Mouse (Mus musculus) Patski (cell line): ENCODE measurements around the gene Atp6v0a1. TPM values are rescaled to one million over a fixed set of nuclear protein-coding genes. Genes with fewer than 3 reads are reported as not detected.

Source experiments
- ATAC-seq: fragments of 100-300 bp; one replicate; pipeline ENCODE4 v1.8.0; 2021
- CTCF ChIA-PET: fragments of 350-600 bp; sonication (Branson Sonifier 250); formaldehyde crosslinking; loops from one replicate; lab custom pipeline; 2022; ENCODE audit warnings: inconsistent platforms; lab: Charles Lee
- POLR2A ChIA-PET: fragments of 350-600 bp; sonication (Branson Sonifier 250); formaldehyde crosslinking; loops from one replicate; lab custom pipeline; 2022; ENCODE audit warnings: antibody characterized with exemption, inconsistent platforms; lab: Charles Lee
- DNase-seq: peaks from one replicate; pipeline ENCODE4 v3.0.0-alpha.2; 2011; ENCODE audit warnings: low read depth, low spot score
- H3K27me3 ChIP-seq: fragments of 371-371 bp; one replicate; pipeline ENCODE4 v1.5.1; 2021
- CTCF ChIP-seq: fragments of 100-300 bp; IDR thresholded peaks from one replicate; pipeline ENCODE4 v1.5.1; 2021
- in situ Hi-C: fragments of 300-500 bp; cut with MboI; formaldehyde crosslinking; loops from 3 replicates; pipeline ENCODE4 v1.11.1; 2018; ENCODE audit warnings: low pct_unique_long_range_greater_than_20kb, mixed read lengths
- polyA plus RNA-seq: library from polyadenylated mRNA; unstranded; gene quantifications from one replicate; pipeline ENCODE4 v1.2.3, GENCODE M21; 2021

The Atp6v0a1 gene
- polyA plus RNA-seq, 1 experiment from 2014 or later: 141 TPM

DNA sequence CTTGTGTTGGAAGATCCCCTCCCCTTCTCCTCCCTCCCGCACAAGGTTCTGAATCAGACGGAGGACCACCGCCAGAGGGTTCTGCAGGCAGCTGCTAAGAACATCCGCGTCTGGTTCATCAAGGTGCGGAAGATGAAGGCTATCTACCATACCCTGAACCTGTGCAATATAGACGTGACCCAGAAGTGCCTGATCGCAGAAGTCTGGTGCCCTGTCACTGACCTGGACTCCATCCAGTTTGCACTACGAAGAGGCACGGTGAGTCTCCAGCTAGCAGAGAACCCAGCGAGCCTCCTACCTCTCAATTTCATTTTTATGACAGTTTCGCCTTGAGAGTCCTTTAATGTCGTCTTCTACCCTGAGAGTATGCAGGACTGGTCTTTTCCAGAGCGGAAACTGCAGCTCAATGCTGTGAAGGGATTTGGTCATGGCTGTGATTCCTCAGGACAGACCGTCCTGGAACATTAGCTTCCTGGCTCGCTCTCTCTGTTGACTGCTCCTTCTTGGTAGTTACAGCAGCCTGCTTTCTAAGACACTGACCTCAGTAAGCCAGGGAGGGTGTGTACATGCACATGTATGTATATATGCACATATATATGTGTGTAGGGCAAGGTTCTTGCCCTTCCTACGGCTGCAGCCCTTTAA lies 24.7 kb downstream of the Atp6v0a1 start:
- ATAC-seq (no peak), DNase-seq (no peak)
- ChIA-PET CTCF (interaction anchor here (1.1 kb wide), 2 partner anchors 10 to 51 kb away, joined by 3 read pairs; no protein-coding TSS in a partner anchor), POLR2A (interaction anchor here (1.0 to 1.7 kb wide), 3 partner anchors 23 to 26 kb away, joined by 3 to 5 read pairs (median 3); no protein-coding TSS in a partner anchor)
- in situ Hi-C loops: no loop called here
- no peak for TF ChIP-seq CTCF
- no peaks in the 10 kb centered on the region for H3K27me3 ChIP-seq

DNA sequence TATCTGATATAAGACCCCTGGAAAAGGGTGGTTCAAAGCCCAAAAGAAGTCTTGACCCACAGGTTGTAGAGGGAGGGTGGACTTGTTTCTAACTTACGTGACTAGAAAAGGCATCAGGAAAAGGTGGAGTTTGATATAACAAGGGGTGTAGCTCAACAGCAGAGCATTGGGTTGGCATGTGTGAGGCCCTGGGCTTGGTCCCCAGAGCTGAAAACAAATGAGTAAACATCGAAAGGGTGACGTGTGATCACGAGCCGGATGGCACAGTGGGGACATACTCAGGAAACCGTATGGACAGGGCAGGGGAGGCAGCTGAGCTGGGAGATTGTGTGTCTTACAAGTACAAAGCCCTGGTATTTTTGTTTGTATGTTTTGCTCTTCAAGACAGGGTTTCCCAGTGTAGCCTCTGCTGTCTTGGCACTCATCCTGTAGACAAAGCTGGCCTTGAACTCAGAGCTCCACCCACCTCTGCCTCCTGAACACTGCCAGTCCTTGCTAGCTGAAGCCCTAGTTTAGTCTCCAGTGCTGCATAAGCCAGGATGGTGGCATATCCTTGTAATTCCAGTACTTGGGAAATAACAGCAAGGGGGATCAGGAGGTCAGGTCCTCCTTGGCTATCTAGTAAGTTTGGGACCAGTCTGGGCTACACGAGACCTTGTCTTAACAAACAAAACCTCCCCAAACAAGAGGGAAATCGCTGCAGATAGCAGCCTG lies 25.5 kb downstream of the Atp6v0a1 start:
- no peak for ATAC-seq
- no peak for DNase-seq
- in situ Hi-C loops: no loop called here
- no peak for TF ChIP-seq CTCF
- ChIA-PET CTCF (interaction anchor here (0.8 to 1.1 kb wide), 3 partner anchors 9 to 51 kb away, joined by 3 read pairs; no protein-coding TSS in a partner anchor), POLR2A (interaction anchor here (0.5 to 1.7 kb wide), 4 partner anchors 23 to 26 kb away, joined by 3 to 5 read pairs (median 4); no protein-coding TSS in a partner anchor)
- no peaks in the 10 kb centered on the region for H3K27me3 ChIP-seq

DNA sequence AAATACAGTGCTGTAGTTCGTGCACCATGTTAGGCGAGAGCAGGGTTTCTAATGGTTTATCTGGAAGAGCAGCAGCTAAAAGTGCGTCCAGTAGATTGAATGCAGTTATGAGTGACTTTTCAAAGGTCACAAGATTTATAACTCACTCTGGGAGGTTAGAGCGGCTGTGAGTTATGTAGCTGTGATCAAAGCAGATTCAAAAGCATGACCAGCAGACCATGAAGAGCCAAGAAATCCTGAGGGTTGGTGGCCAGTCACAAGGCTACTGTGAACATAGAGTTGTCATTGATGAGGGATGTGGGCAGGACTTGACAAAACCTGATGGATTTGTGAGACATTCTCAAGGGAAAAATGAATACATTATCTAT lies 26.1 kb downstream of the Atp6v0a1 start:
- no peak for ATAC-seq
- in situ Hi-C loops: no loop called here
- no peak for TF ChIP-seq CTCF
- no peak for DNase-seq
- no peaks in the 10 kb centered on the region for H3K27me3 ChIP-seq
- CTCF ChIA-PET: interaction anchor here (0.8 to 1.1 kb wide), 4 partner anchors 9 to 52 kb away, joined by 3 to 4 read pairs (median 3); no protein-coding TSS in a partner anchor
- POLR2A ChIA-PET: interaction anchor here (0.5 to 1.7 kb wide), 2 partner anchors 25 to 27 kb away, joined by 3 to 4 read pairs; no protein-coding TSS in a partner anchor

DNA sequence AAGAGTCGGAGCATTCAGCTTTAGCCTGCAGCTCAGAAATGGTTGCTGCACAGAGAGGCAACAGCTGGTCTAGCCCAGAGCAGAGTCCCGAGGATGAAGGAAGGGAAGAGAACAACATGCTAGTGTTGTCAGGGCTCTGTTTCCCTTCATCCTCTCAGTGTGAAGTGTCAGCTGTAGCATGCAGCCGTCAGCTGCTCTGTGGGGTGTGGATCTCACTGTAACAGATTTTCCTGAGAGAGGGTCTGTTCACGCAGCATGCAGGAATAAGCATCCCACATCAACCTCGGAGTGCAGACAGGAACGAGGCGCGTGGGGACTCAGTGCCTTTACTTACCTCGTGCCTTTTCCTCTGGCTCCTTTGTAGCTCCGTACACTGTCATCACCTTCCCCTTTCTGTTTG lies 28.5 kb downstream of the Atp6v0a1 start:
- no peaks in the 10 kb centered on the region for H3K27me3 ChIP-seq
- ATAC-seq (no peak), DNase-seq (no peak)
- TF ChIP-seq CTCF: no peak
- POLR2A ChIA-PET: interaction anchor here (1.1 kb wide), 1 partner anchor 22 kb away, joined by 3 read pairs; no protein-coding TSS in a partner anchor
- CTCF ChIA-PET: interaction anchor here (0.8 to 1.8 kb wide), 4 partner anchors 15 to 22 kb away, joined by 3 to 8 read pairs (median 4); no protein-coding TSS in a partner anchor
- in situ Hi-C loops: no loop called here

GRCm38 (mm10) chr11:101045826-101046225 lies 36.6 kb downstream of the Atp6v0a1 start:
- TF ChIP-seq CTCF: no peak
- in situ Hi-C loops: no loop called here
- ChIA-PET POLR2A (no interaction called here), CTCF (interaction anchor here (0.9 kb wide), 1 partner anchor 16 kb away, joined by 3 read pairs; no protein-coding TSS in a partner anchor)
- no peak for DNase-seq
- ATAC-seq: no peak
- H3K27me3 ChIP-seq: no peaks in the 10 kb centered on the region

DNA sequence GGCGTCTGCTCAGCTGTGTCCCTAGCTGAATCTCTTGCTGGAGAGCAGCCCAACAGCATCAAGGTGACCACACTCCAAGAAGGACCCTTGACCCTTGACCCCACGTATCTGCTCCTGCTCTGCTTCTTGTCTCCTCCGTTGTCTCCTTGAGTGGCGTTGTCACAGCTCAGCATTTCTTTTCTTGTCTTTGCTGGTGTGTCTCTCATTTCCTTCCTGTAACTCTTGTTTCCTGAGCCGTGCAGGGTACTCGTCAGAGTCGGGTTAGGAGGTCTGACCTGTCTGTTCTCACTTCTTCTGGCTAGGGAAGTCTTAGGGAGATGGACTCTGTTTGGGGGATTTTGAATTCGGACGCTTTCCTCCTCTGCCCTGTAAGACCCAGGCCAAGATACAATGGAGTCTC lies 37.2 kb downstream of the Atp6v0a1 start:
- in situ Hi-C loops: no loop called here
- CTCF ChIA-PET: interaction anchor here (0.9 kb wide), 1 partner anchor 17 kb away, joined by 3 read pairs; no protein-coding TSS in a partner anchor
- no peak for TF ChIP-seq CTCF
- H3K27me3 ChIP-seq: no peaks in the 10 kb centered on the region
- DNase-seq: no peak
- no peak for ATAC-seq
- POLR2A ChIA-PET: no interaction called here

DNA sequence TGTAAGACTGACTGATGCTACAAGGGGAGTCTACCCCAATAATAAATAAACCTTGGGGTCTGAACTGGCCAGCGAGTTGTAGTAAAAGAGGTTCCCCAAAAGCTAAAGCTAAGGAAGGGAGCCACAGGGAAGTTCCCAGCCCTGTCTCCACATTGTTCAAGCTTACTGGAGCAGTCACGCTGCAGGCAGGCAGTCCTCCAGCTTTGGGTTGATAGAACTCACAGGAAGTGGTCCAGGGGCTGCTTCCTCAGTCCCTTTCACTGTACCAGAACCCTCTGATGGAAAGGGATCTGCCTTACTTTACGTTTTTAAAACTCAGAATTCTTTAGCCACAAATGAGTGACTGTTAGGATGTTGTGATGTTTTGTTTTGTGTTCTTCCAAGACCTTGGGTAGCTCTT lies 38.2 kb downstream of the Atp6v0a1 start:
- DNase-seq: no peak
- CTCF ChIA-PET: interaction anchor here (1.0 kb wide), 2 partner anchors 49 to 101 kb away, joined by 3 to 4 read pairs; no protein-coding TSS in a partner anchor

GRCm38 (mm10) chr11:101050359-101050758 lies 41.1 kb downstream of the Atp6v0a1 start:
- ChIA-PET POLR2A (interaction anchor here (1.0 kb wide), 1 partner anchor 39 kb away, joined by 3 read pairs; no protein-coding TSS in a partner anchor), CTCF (interaction anchor here (1.3 kb wide), 1 partner anchor 10 kb away, joined by 3 read pairs; no protein-coding TSS in a partner anchor)
- in situ Hi-C loops: no loop called here
- no peak for TF ChIP-seq CTCF
- DNase-seq (no peak), ATAC-seq (no peak)
- H3K27me3 ChIP-seq: no peaks in the 10 kb centered on the region

More for the DNA sequence above, 38.2 kb downstream of the Atp6v0a1 start:
- TF ChIP-seq CTCF: no peak
- H3K27me3 ChIP-seq: no peaks in the 10 kb centered on the region
- no peak for ATAC-seq
- in situ Hi-C loops: no loop called here
- POLR2A ChIA-PET: interaction anchor here (0.8 to 1.2 kb wide), 2 partner anchors 22 to 31 kb away, joined by 4 read pairs; partner anchors contain the start of gene Naglu

- in situ Hi-C loops: no loop called here
- TF ChIP-seq CTCF: no peak
- DNase-seq: no peak
- ChIA-PET POLR2A (interaction anchor here (1.0 kb wide), 2 partner anchors 13 to 40 kb away, joined by 3 read pairs; no protein-coding TSS in a partner anchor), CTCF (interaction anchor here (0.9 to 1.3 kb wide), 4 partner anchors 8 to 19 kb away, joined by 3 to 5 read pairs (median 3); no protein-coding TSS in a partner anchor)
- no peak for ATAC-seq
- no peaks in the 10 kb centered on the region for H3K27me3 ChIP-seq
These were observed 41.8 kb downstream of the Atp6v0a1 start for GRCm38 (mm10) chr11:101051051-101051493.

GRCm38 (mm10) chr11:101051617-101052016 lies 42.4 kb downstream of the Atp6v0a1 start:
- H3K27me3 ChIP-seq: no peaks in the 10 kb centered on the region
- DNase-seq (no peak), ATAC-seq (no peak)
- TF ChIP-seq CTCF: no peak
- in situ Hi-C loops: no loop called here
- POLR2A ChIA-PET: interaction anchor here (0.6 to 1.0 kb wide), 3 partner anchors 12 to 41 kb away, joined by 3 read pairs; no protein-coding TSS in a partner anchor
- CTCF ChIA-PET: interaction anchor here (0.9 to 1.3 kb wide), 4 partner anchors 9 to 19 kb away, joined by 3 to 5 read pairs (median 3); no protein-coding TSS in a partner anchor
